Mouse (Mus musculus): Measurements from ENCODE around the gene Tex33. TPM values are rescaled to one million over a fixed set of nuclear protein-coding genes. Genes with fewer than 3 reads are reported as not detected.

Gene Tex33
- total RNA-seq, 4 experiments from 2014 or later, result not detected

Small RNA genes within 50 kb of the gene (microRNA-seq; reads per million reads assigned to microRNA genes)
- not detected for gene Mir7676-2

Other genes starting within 250 kb of the Tex33 start
- gene Ift27, start 221.8 kb downstream of the Tex33 start, total RNA-seq (2022), result 10 to 100 TPM; 10.5 to 14.1 (median 10.9) TPM
- 1 to 10 TPM; 3.6 to 5.9 (median 4.5) TPM for gene Pvalb, start 189.5 kb downstream of the Tex33 start, total RNA-seq (2022)
- 1 to 10 TPM; 1.2 to 4.5 (median 1.6) TPM for gene Ncf4, start 151.1 kb downstream of the Tex33 start, total RNA-seq (2022)
- 1 to 10 TPM in 1 of 4 experiments, under 1 TPM in 3; 0.30 to 1.5 (median 0.69) TPM for gene Csf2rb2, start 90.2 kb downstream of the Tex33 start, total RNA-seq (2022)
- gene Csf2rb, start 70.2 kb downstream of the Tex33 start, total RNA-seq (2022), result 1 to 10 TPM; 1.2 to 5.3 (median 1.3) TPM
- gene Tst, start 10.0 kb upstream of the Tex33 start, total RNA-seq (2022), result 10 to 100 TPM; 20.3 to 25.0 (median 21.6) TPM
- 10 to 100 TPM; 42.1 to 52.4 (median 44.2) TPM for gene Mpst, start 10.5 kb upstream of the Tex33 start, total RNA-seq (2022)
- 10 to 100 TPM; 17.9 to 26.9 (median 20.2) TPM for gene Kctd17, start 32.7 kb upstream of the Tex33 start, total RNA-seq (2022)
- not detected for gene Tmprss6, start 72.7 kb upstream of the Tex33 start, total RNA-seq (2022)
- under 1 TPM; 0.13 to 0.57 (median 0.34) TPM for gene Il2rb, start 99.4 kb upstream of the Tex33 start, total RNA-seq (2022)
- 10 to 100 TPM in 1 of 4 experiments, 1 to 10 TPM in 3; 8.2 to 12.6 (median 9.5) TPM for gene C1qtnf6, start 135.5 kb upstream of the Tex33 start, total RNA-seq (2022)
- not detected for gene Sstr3, start 148.8 kb upstream of the Tex33 start, total RNA-seq (2022)
- gene Rac2, start 176.9 kb upstream of the Tex33 start, total RNA-seq (2022), result 1 to 10 TPM; 1.2 to 7.6 (median 2.7) TPM
- gene Cyth4, start 201.1 kb upstream of the Tex33 start, total RNA-seq (2022), result 1 to 10 TPM; 4.2 to 8.7 (median 5.3) TPM

Data from heart, adult 8-10 months (tissue).